33 mouse cellular contexts compared by ENCODE assay signal in genomic region chr2:26158064-26158463, GRCm38 (mm10). TPM values are rescaled to one million over a fixed set of nuclear protein-coding genes. Genes with fewer than 3 reads are reported as not detected.
DNase-seq lines count a peak whose midpoint lies in the region; ATAC-seq and TF ChIP-seq lines count a peak whose summit lies in the region.
"Had no signal": no experiment of that assay in that cellular context is flagged by ENCODE, and none has a peak within 500 bp of the region (broad histone marks: within the 10 kb centered on the region; RNA-seq: fewer than 3 reads in every experiment).

No protein-coding gene starts in this region.

- H3K4me1 ChIP-seq in midbrain, embryonic 13.5 days (replicated peaks) = peaks cover 32% of the 10 kb centered on the region
- peaks cover 18% of the 10 kb centered on the region for H3K4me1 ChIP-seq in midbrain, embryonic 10.5 days
- H3K4me1 ChIP-seq in hindbrain, postnatal 0 days (ENCODE audit: insufficient read depth, low read length) = peaks cover 25% of the 10 kb centered on the region
- peaks cover 21% of the 10 kb centered on the region for H3K4me1 ChIP-seq in neural tube, embryonic 14.5 days (ENCODE audit: control insufficient read depth, insufficient read depth, low read length)
- H3K4me1 ChIP-seq: limb, embryonic 12.5 days had no signal

- no peak overlapping the region for H3K4me3 ChIP-seq in midbrain, embryonic 13.5 days (replicated peaks)
- no peak overlapping the region for H3K4me3 ChIP-seq in midbrain, embryonic 10.5 days
- H3K4me3 ChIP-seq in hindbrain, postnatal 0 days (ENCODE audit: low read length) = no peak overlapping the region
- no peak overlapping the region for H3K4me3 ChIP-seq in neural tube, embryonic 14.5 days (ENCODE audit: low read depth, low read length)
- H3K4me3 ChIP-seq: forebrain, embryonic 13.5 days; heart, adult 2 months; heart, embryonic 12.5 days; intestine, embryonic 15.5 days; limb, embryonic 12.5 days; liver, embryonic 15.5 days had no signal

- no peak for TF ChIP-seq CTCF in hindbrain, postnatal 0 days (IDR thresholded peaks at IDR 0.05; ENCODE audit: low read depth)

- H3K4me2 ChIP-seq in midbrain, embryonic 13.5 days (replicated peaks) = no peak overlapping the region
- H3K4me2 ChIP-seq in hindbrain, postnatal 0 days (ENCODE audit: low read depth, low read length) = no peak overlapping the region
- no peak overlapping the region for H3K4me2 ChIP-seq in neural tube, embryonic 14.5 days (ENCODE audit: low read depth, low read length)
- H3K4me2 ChIP-seq: forebrain, embryonic 13.5 days; heart, embryonic 12.5 days; intestine, embryonic 15.5 days; limb, embryonic 12.5 days; liver, embryonic 15.5 days; lung, embryonic 14.5 days had no signal

- WGBS in midbrain, embryonic 13.5 days = 74% methylated on average over 9 of the region's 9 CpGs
- whole genome bisulfite sequencing in midbrain, embryonic 10.5 days = 85% methylated on average over 9 of the region's 9 CpGs
- 45% methylated on average over 9 of the region's 9 CpGs for WGBS in hindbrain, postnatal 0 days
- 30% methylated on average over 9 of the region's 9 CpGs for whole genome bisulfite sequencing in neural tube, embryonic 14.5 days

- H3K36me3 ChIP-seq in midbrain, embryonic 13.5 days = no peaks in the 10 kb centered on the region
- no peaks in the 10 kb centered on the region for H3K36me3 ChIP-seq in midbrain, embryonic 10.5 days
- H3K36me3 ChIP-seq in hindbrain, postnatal 0 days (ENCODE audit: insufficient read depth, low read length) = no peaks in the 10 kb centered on the region
- no peaks in the 10 kb centered on the region for H3K36me3 ChIP-seq in neural tube, embryonic 14.5 days (ENCODE audit: control insufficient read depth, insufficient read depth, low read length)
- H3K36me3 ChIP-seq: heart, embryonic 12.5 days; intestine, embryonic 15.5 days; limb, embryonic 12.5 days; liver, embryonic 15.5 days had no signal

- no peak overlapping the region for H3K9ac ChIP-seq in midbrain, embryonic 13.5 days (replicated peaks)
- H3K9ac ChIP-seq in hindbrain, postnatal 0 days (replicated peaks; ENCODE audit: low read length) = no peak overlapping the region
- H3K9ac ChIP-seq in neural tube, embryonic 14.5 days (replicated peaks; ENCODE audit: low read depth, low read length) = no peak overlapping the region
- H3K9ac ChIP-seq: forebrain, embryonic 13.5 days; heart, embryonic 12.5 days; intestine, embryonic 15.5 days; limb, embryonic 12.5 days; liver, embryonic 15.5 days; lung, embryonic 14.5 days had no signal

- ATAC-seq in midbrain, embryonic 13.5 days = no peak
- ATAC-seq in hindbrain, postnatal 0 days = no peak
- ATAC-seq in neural tube, embryonic 14.5 days (ENCODE audit: low read depth) = peak; percentile 19
- no peak for ATAC-seq in granulocyte monocyte progenitor cell, adult 5-6 weeks (replicated peaks; ENCODE audit: poor library complexity, severe bottlenecking)
- ATAC-seq: forebrain, embryonic 13.5 days; intestine, embryonic 15.5 days had no signal

- H3K9me3 ChIP-seq in midbrain, embryonic 13.5 days = no peaks in the 10 kb centered on the region
- H3K9me3 ChIP-seq in midbrain, embryonic 10.5 days (replicated peaks) = no peaks in the 10 kb centered on the region
- no peaks in the 10 kb centered on the region for H3K9me3 ChIP-seq in hindbrain, postnatal 0 days (ENCODE audit: low read length)
- H3K9me3 ChIP-seq in neural tube, embryonic 14.5 days (ENCODE audit: control insufficient read depth, low read length) = no peaks in the 10 kb centered on the region
- H3K9me3 ChIP-seq: forebrain, embryonic 13.5 days; G1E; heart, embryonic 12.5 days; intestine, embryonic 15.5 days; limb, embryonic 12.5 days; liver, embryonic 15.5 days had no signal

- H3K27ac ChIP-seq in midbrain, embryonic 13.5 days = peak overlapping the region; percentile 20
- H3K27ac ChIP-seq in midbrain, embryonic 10.5 days (replicated peaks) = no peak overlapping the region; the same call in 1 of the 2 replicates
- H3K27ac ChIP-seq in hindbrain, postnatal 0 days = peak overlapping the region; percentile 45; the same call in 1 of the 2 replicates
- H3K27ac ChIP-seq in neural tube, embryonic 14.5 days (ENCODE audit: low read depth, low read length) = no peak overlapping the region
- H3K27ac ChIP-seq: forebrain, embryonic 13.5 days; heart, adult 2 months; intestine, embryonic 15.5 days; kidney, postnatal 0 days; limb, embryonic 12.5 days; liver, embryonic 15.5 days had no signal

- DNase-seq in cerebellum, postnatal 14 days = peak; percentile 76
- DNase-seq in cerebellum, postnatal 25 days = no peak
- DNase-seq in midbrain, embryonic 10.5 days (ENCODE audit: low spot score) = no peak
- DNase-seq in hindbrain, postnatal 0 days (ENCODE audit: low spot score) = peak; percentile 66
- DNase-seq in layer of hippocampus, postnatal 25 days (ENCODE audit: extremely low spot score in 1 of 2, low spot score in 1 of 2) = no peak
- DNase-seq: adrenal gland, adult 8-10 months; cerebellum, adult 9-10 months; gastrocnemius, postnatal 14 days; heart, adult 2 months; kidney, adult 2 months; kidney, postnatal 4 days; lung, embryonic 14.5 days; lung, postnatal 14 days; spleen, adult 18-20 months; thymus, adult 18-20 months; thymus, postnatal 25 days had no signal

- no peaks in the 10 kb centered on the region for H3K27me3 ChIP-seq in midbrain, embryonic 13.5 days
- no peaks in the 10 kb centered on the region for H3K27me3 ChIP-seq in midbrain, embryonic 10.5 days (ENCODE audit: low read depth, poor library complexity, severe bottlenecking)
- no peaks in the 10 kb centered on the region for H3K27me3 ChIP-seq in hindbrain, postnatal 0 days (ENCODE audit: insufficient read depth, low read length)
- no peaks in the 10 kb centered on the region for H3K27me3 ChIP-seq in neural tube, embryonic 14.5 days (ENCODE audit: control insufficient read depth, insufficient read depth, low read length)
- H3K27me3 ChIP-seq: forebrain, embryonic 13.5 days; intestine, embryonic 15.5 days; liver, embryonic 15.5 days had no signal

RNA-seq across cellular contexts. Expression of gene Nacc2, which starts 35.0 kb away (rescaled TPM):
- polyA plus RNA-seq in midbrain, embryonic 13.5 days (2015; fragmentation: Nextera tagmentation; extraction: Ambion mirVana) = 10.1 and 10.4 TPM in 2 replicates
- 4.3 and 5.6 TPM in 2 replicates for polyA plus RNA-seq in midbrain, embryonic 10.5 days (2016; fragmentation: Nextera tagmentation; extraction: Ambion mirVana)
- 50.1 and 61.4 TPM in 2 replicates for total RNA-seq in hindbrain, postnatal 0 days (2014; rRNA removed)
- polyA plus RNA-seq in hindbrain, postnatal 0 days (2015; fragmentation: Nextera tagmentation; extraction: Ambion mirVana) = 28.7 and 29.9 TPM in 2 replicates
- polyA plus RNA-seq in neural tube, embryonic 14.5 days (2014; fragmentation: Nextera tagmentation; extraction: Ambion mirVana) = 14.5 and 18.3 TPM in 2 replicates
- total RNA-seq in granulocyte monocyte progenitor cell, adult 5-6 weeks (2014; fragmentation: Nextera tagmentation) = 0.30 and 0.62 TPM in 2 replicates
- total RNA-seq in granulocyte monocyte progenitor cell, adult 5-6 weeks (2017) = 0.57 and 0.65 TPM in 2 replicates
- 10 to 100 TPM; 58.7 to 63.4 TPM for total RNA-seq in layer of hippocampus, postnatal 25 days (2021)

RNA-seq across cellular contexts. Expression of gene Lhx3, which starts 50.0 kb away (rescaled TPM):
- 0.17 TPM in 1 of 2 replicates, not detected in the other for polyA plus RNA-seq in midbrain, embryonic 13.5 days (2015; fragmentation: Nextera tagmentation; extraction: Ambion mirVana)
- polyA plus RNA-seq in midbrain, embryonic 10.5 days (2016; fragmentation: Nextera tagmentation; extraction: Ambion mirVana) = 0.35 and 0.49 TPM in 2 replicates
- 2.3 and 7.8 TPM in 2 replicates for total RNA-seq in hindbrain, postnatal 0 days (2014; rRNA removed)
- 2.2 and 3.2 TPM in 2 replicates for polyA plus RNA-seq in hindbrain, postnatal 0 days (2015; fragmentation: Nextera tagmentation; extraction: Ambion mirVana)
- 9.1 and 10.1 TPM in 2 replicates for polyA plus RNA-seq in neural tube, embryonic 14.5 days (2014; fragmentation: Nextera tagmentation; extraction: Ambion mirVana)
- not detected in 2 replicates for total RNA-seq in granulocyte monocyte progenitor cell, adult 5-6 weeks (2014; fragmentation: Nextera tagmentation)
- not detected in 2 replicates for total RNA-seq in granulocyte monocyte progenitor cell, adult 5-6 weeks (2017)
- not detected for total RNA-seq in layer of hippocampus, postnatal 25 days (2021)
- total RNA-seq: G1E; gastrocnemius, postnatal 14 days; heart, adult 2 months; hematopoietic stem cell, adult 5-6 weeks; left cerebral cortex, postnatal 14 days; liver, adult 2 months; neutrophil, adult 5-6 weeks had no signal
- polyA plus RNA-seq: cortical plate, adult 2 months; G1E; heart, adult 2 months; heart, embryonic 12.5 days; heart, postnatal 0 days; intestine, embryonic 15.5 days; kidney, adult 2 months; kidney, postnatal 0 days; limb, embryonic 12.5 days; liver, adult 2 months; liver, embryonic 15.5 days; lung, embryonic 14.5 days; stomach, embryonic 16.5 days had no signal

Comparison
In these comparisons a context has a peak if more than half of its experiments do, and no peak if none do; other contexts are left out.
1. DNase-seq: peak in cerebellum, postnatal 14 days (2 of 2) and hindbrain, postnatal 0 days (single experiment); none in cerebellum, postnatal 25 days (0 of 2), midbrain, embryonic 10.5 days (single experiment) and layer of hippocampus, postnatal 25 days (0 of 2).
2. H3K27ac ChIP-seq: peak in midbrain, embryonic 13.5 days (single experiment) and hindbrain, postnatal 0 days (single experiment); none in midbrain, embryonic 10.5 days (single experiment) and neural tube, embryonic 14.5 days (single experiment).